ENCODE assay signal across 13 mouse cellular contexts in the genomic region with DNA sequence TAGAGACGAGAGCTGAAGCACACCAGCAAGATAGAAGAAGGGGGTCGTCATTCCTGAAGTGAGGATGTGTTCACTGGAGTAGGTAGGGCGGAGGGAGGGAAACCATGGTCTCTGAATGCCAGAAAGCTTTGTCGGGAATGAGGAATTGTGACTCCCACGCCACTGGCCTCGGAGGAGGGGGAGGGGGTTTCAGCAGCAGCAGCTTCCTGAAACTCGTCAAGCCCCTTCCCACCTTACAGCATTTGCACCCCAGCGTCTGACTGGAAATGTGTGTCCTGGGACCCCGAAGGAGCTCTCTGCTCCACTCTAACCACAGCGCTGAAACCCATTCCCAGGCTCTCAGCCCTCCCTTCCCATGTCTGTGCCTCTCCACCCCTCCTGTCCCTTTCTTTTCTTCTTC.
"Had no signal": no experiment of that assay in that cellular context is flagged by ENCODE, and none has a peak within 500 bp of the region (broad histone marks: within the 10 kb centered on the region; RNA-seq: fewer than 3 reads in every experiment).

No protein-coding gene starts in this region.

- H3K4me3 ChIP-seq: left cerebral cortex, adult 2 months; limb, embryonic 10.5 days; liver, embryonic 15.5 days; megakaryocyte, embryonic 14.5 days had no signal

- H3K4me1 ChIP-seq: liver, embryonic 15.5 days; megakaryocyte, embryonic 14.5 days had no signal

- H3K9ac ChIP-seq: liver, embryonic 15.5 days had no signal

- ATAC-seq: intestine, postnatal 0 days had no signal

- H3K4me2 ChIP-seq: liver, embryonic 11.5 days; liver, embryonic 15.5 days had no signal

- H3K36me3 ChIP-seq: limb, embryonic 10.5 days; liver, embryonic 15.5 days had no signal

- H3K27ac ChIP-seq: left cerebral cortex, adult 2 months; limb, embryonic 10.5 days; liver, embryonic 15.5 days; macrophage; stomach, postnatal 0 days had no signal

- H3K27me3 ChIP-seq: liver, embryonic 15.5 days had no signal

- H3K9me3 ChIP-seq: limb, embryonic 10.5 days; liver, embryonic 15.5 days had no signal

- DNase-seq: kidney, adult 9 months; kidney, postnatal 25 days; lung, adult 2 months; lung, postnatal 14 days; thymus, postnatal 4 days had no signal
